Mouse (Mus musculus): ENCODE results near the gene C1galt1.

The C1galt1 gene

GRCm38 (mm10) chr6:7858586-7858985 lies 13.9 kb downstream of the C1galt1 start:
- DNase-seq (ENCODE audit: extremely low read depth, low read depth, low spot score) = no peak

- no peak for DNase-seq (ENCODE audit: extremely low read depth, low read depth, low spot score)
Observed at GRCm38 (mm10) chr6:7859161-7859560, 14.5 kb downstream of the C1galt1 start.

- DNase-seq (ENCODE audit: extremely low read depth, low read depth, low spot score) = no peak
Observed at GRCm38 (mm10) chr6:7861033-7861432, 16.4 kb downstream of the C1galt1 start.

GRCm38 (mm10) chr6:7863354-7863753 lies 18.7 kb downstream of the C1galt1 start:
- peak; percentile 39 for DNase-seq (ENCODE audit: extremely low read depth, low read depth, low spot score)

GRCm38 (mm10) chr6:7876836-7877235 lies 32.2 kb downstream of the C1galt1 start:
- DNase-seq (ENCODE audit: extremely low read depth, low read depth, low spot score) = no peak

GRCm38 (mm10) chr6:7881595-7882128 lies 37.0 kb downstream of the C1galt1 start:
- no peak for DNase-seq (ENCODE audit: extremely low read depth, low read depth, low spot score)

GRCm38 (mm10) chr6:7882520-7882919 lies 37.9 kb downstream of the C1galt1 start:
- no peak for DNase-seq (ENCODE audit: extremely low read depth, low read depth, low spot score)

- no peak for DNase-seq (ENCODE audit: extremely low read depth, low read depth, low spot score)
Observed at GRCm38 (mm10) chr6:7885994-7886684, 41.5 kb downstream of the C1galt1 start.

- DNase-seq (ENCODE audit: extremely low read depth, low read depth, low spot score) = no peak
Observed at GRCm38 (mm10) chr6:7886685-7887004, 42.0 kb downstream of the C1galt1 start.

- DNase-seq (ENCODE audit: extremely low read depth, low read depth, low spot score) = no peak
Observed at GRCm38 (mm10) chr6:7896339-7896738, 51.7 kb downstream of the C1galt1 start.

GRCm38 (mm10) chr6:7912015-7912414 lies 67.4 kb downstream of the C1galt1 start:
- no peak for DNase-seq (ENCODE audit: extremely low read depth, low read depth, low spot score)

Measured in fat pad, adult 2 months (tissue).